Mouse (Mus musculus): ENCODE results near the gene Iqgap1. TPM values are rescaled to one million over a fixed set of nuclear protein-coding genes. Genes with fewer than 3 reads are reported as not detected.

The Iqgap1 gene
- polyA plus RNA-seq, 1 experiment from 2014 or later = 58.0 TPM

DNA sequence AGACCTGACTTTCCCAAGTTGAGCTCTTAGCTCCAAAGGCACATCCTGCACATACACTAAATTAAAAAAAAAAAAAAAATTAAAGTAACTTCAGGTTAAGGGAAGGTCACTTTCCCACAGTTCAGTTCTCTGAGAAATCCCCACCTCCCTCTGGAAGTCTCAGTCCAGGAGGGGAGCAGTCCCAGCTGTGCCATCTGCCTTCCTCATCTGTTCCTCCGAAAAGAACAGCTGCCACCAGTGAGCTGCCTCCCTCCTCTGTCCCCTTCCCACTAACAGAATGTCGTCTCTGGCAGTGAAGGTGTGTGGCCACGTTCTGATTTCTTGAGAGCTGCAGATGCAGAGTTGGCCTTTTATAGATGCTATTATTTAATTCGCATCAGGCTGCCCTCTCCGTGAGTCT is 127.9 kb downstream of the Iqgap1 start:
- TF ChIP-seq EP300 (optimal IDR thresholded peaks at IDR 0.05) (no peak), CTCF (IDR thresholded peaks at IDR 0.05; ENCODE audit: low read depth) (no peak)
- Histone ChIP-seq H3K27me3 (ENCODE audit: control insufficient read depth, insufficient read depth, low read length) (no peaks in the 10 kb centered on the region), H3K4me1 (replicated peaks; ENCODE audit: control insufficient read depth, insufficient read depth) (no peaks in the 10 kb centered on the region), H3K27ac (replicated peaks) (no peak overlapping the region), H3K4me3 (ENCODE audit: low read depth, low read length) (no peak overlapping the region), H3K4me2 (replicated peaks; ENCODE audit: low read depth) (no peak overlapping the region), H3K36me3 (ENCODE audit: control insufficient read depth, insufficient read depth, low read length) (no peaks in the 10 kb centered on the region), H3K9ac (ENCODE audit: low read length) (no peak overlapping the region), H3K9me3 (ENCODE audit: control insufficient read depth, low read length) (no peaks in the 10 kb centered on the region)
- WGBS = 66% methylated on average over 5 of the region's 5 CpGs
- no peak for ATAC-seq (ENCODE audit: low FRiP score, low TSS enrichment)
- no peak for DNase-seq (ENCODE audit: low spot score)

DNA sequence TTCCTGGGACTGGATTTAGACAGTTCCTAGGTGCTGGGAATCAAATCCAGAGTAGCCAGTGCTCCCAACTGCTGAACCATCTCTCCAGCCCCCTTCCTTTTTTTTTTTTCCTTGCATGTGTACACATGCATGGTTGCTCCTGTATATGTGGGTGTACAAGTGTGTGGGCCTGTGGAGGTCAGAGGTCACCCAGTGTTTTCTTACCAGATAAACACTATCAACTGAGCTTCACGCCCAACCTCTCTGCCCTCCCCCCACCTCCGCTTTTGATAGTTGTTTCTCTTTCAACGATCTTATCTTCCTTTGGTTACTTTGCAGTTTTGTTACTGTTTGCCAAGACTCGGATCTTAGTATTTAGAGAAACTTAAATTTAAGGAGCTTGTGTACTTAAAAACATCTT is 128.9 kb downstream of the Iqgap1 start:
- H3K27ac ChIP-seq (replicated peaks) = no peak overlapping the region
- no peak overlapping the region for H3K9ac ChIP-seq (ENCODE audit: low read length)
- H3K4me3 ChIP-seq (ENCODE audit: low read depth, low read length) = no peak overlapping the region
- no peaks in the 10 kb centered on the region for H3K9me3 ChIP-seq (ENCODE audit: control insufficient read depth, low read length)
- H3K4me1 ChIP-seq (replicated peaks; ENCODE audit: control insufficient read depth, insufficient read depth) = no peaks in the 10 kb centered on the region
- ATAC-seq (ENCODE audit: low FRiP score, low TSS enrichment) (no peak), DNase-seq (ENCODE audit: low spot score) (peak; percentile 27)
- no peaks in the 10 kb centered on the region for H3K36me3 ChIP-seq (ENCODE audit: control insufficient read depth, insufficient read depth, low read length)
- H3K27me3 ChIP-seq (ENCODE audit: control insufficient read depth, insufficient read depth, low read length) = no peaks in the 10 kb centered on the region
- 36% methylated on average over 4 of the region's 4 CpGs for WGBS
- H3K4me2 ChIP-seq (replicated peaks; ENCODE audit: low read depth) = no peak overlapping the region
- TF ChIP-seq CTCF (IDR thresholded peaks at IDR 0.05; ENCODE audit: low read depth) (no peak), EP300 (optimal IDR thresholded peaks at IDR 0.05) (no peak)

DNA sequence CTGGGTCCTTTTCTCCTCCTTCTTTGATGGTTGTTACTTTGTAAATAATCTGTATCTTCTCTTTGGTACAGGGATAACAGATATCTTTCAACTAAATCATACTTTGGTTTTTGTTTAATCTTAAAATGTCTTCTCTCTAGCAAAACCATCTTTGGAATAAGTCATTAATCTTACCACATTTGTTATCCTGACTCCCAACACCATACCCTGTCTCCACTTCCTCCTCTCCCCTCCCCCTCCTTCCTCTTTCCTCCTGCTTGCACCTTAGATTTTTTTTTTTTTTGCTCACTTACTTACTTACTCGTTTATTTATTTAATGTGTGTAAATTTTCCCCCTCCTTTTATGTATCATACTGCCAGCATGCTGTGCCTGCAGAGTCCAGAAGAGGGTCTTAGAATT is 129.4 kb downstream of the Iqgap1 start:
- DNase-seq (ENCODE audit: low spot score) (no peak), ATAC-seq (ENCODE audit: low FRiP score, low TSS enrichment) (no peak)
- Histone ChIP-seq H3K27ac (replicated peaks) (no peak overlapping the region), H3K4me1 (replicated peaks; ENCODE audit: control insufficient read depth, insufficient read depth) (no peaks in the 10 kb centered on the region), H3K27me3 (ENCODE audit: control insufficient read depth, insufficient read depth, low read length) (no peaks in the 10 kb centered on the region), H3K4me2 (replicated peaks; ENCODE audit: low read depth) (no peak overlapping the region), H3K36me3 (ENCODE audit: control insufficient read depth, insufficient read depth, low read length) (no peaks in the 10 kb centered on the region), H3K9ac (ENCODE audit: low read length) (no peak overlapping the region), H3K9me3 (ENCODE audit: control insufficient read depth, low read length) (no peaks in the 10 kb centered on the region), H3K4me3 (ENCODE audit: low read depth, low read length) (no peak overlapping the region)
- WGBS = 40% methylated on average over 1 of the region's 1 CpGs
- TF ChIP-seq EP300 (optimal IDR thresholded peaks at IDR 0.05) = no peak

DNA sequence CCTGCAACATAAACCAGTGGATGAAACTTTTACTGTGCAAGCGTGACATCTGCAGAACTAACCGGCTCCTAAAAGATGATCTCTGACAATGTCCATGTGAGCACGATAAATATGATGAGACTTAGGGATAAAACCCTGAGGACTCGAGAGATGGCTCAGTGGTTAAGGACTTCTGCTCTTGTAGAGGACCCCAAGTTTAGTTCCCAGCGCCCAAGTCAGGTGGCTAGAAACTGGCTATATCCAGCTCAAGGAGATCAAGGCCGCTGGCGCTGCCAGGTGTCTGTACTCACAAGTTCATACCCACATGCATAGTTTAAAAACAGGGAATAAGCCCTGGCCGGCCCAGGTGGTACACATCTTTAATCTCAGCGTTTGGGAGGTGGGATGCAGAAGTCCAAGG is 133.3 kb downstream of the Iqgap1 start:
- Histone ChIP-seq H3K27ac (replicated peaks) (no peak overlapping the region), H3K36me3 (ENCODE audit: control insufficient read depth, insufficient read depth, low read length) (no peaks in the 10 kb centered on the region), H3K4me3 (ENCODE audit: low read depth, low read length) (no peak overlapping the region), H3K4me1 (replicated peaks; ENCODE audit: control insufficient read depth, insufficient read depth) (no peaks in the 10 kb centered on the region), H3K4me2 (replicated peaks; ENCODE audit: low read depth) (no peak overlapping the region), H3K9ac (ENCODE audit: low read length) (no peak overlapping the region), H3K9me3 (ENCODE audit: control insufficient read depth, low read length) (no peaks in the 10 kb centered on the region), H3K27me3 (ENCODE audit: control insufficient read depth, insufficient read depth, low read length) (no peaks in the 10 kb centered on the region)
- no peak for TF ChIP-seq EP300 (optimal IDR thresholded peaks at IDR 0.05)
- no peak for TF ChIP-seq CTCF (IDR thresholded peaks at IDR 0.05; ENCODE audit: low read depth)
- ATAC-seq (ENCODE audit: low FRiP score, low TSS enrichment) (no peak), DNase-seq (ENCODE audit: low spot score) (no peak)
- WGBS = 88% methylated on average over 9 of the region's 9 CpGs

DNA sequence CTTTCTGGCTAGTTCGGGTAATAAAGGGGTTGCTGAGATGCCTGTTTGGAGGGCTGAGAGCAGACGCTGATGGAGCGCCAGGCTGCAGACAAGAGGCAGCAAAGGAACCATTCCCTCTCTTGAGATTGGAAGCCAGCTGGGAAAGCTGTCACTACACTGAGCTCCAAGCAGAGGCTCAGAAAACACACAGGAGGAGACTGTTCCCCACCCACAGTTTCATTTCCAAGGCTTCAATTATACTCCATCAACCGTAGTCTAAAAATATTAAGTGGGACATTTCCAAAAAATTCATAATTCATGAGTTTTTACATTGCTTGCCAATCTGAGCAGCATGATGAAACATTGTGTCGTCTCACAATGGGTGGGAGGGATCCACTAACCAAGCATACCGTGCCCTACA is 134.6 kb downstream of the Iqgap1 start:
- no peak overlapping the region for H3K4me3 ChIP-seq (ENCODE audit: low read depth, low read length)
- H3K9me3 ChIP-seq (ENCODE audit: control insufficient read depth, low read length) = no peaks in the 10 kb centered on the region
- no peaks in the 10 kb centered on the region for H3K4me1 ChIP-seq (replicated peaks; ENCODE audit: control insufficient read depth, insufficient read depth)
- no peak for ATAC-seq (ENCODE audit: low FRiP score, low TSS enrichment)
- no peak for TF ChIP-seq CTCF (IDR thresholded peaks at IDR 0.05; ENCODE audit: low read depth)
- no peak for TF ChIP-seq EP300 (optimal IDR thresholded peaks at IDR 0.05)
- 67% methylated on average over 6 of the region's 6 CpGs for WGBS
- no peak overlapping the region for H3K27ac ChIP-seq (replicated peaks)
- no peak overlapping the region for H3K9ac ChIP-seq (ENCODE audit: low read length)
- H3K36me3 ChIP-seq (ENCODE audit: control insufficient read depth, insufficient read depth, low read length) = no peaks in the 10 kb centered on the region
- no peak overlapping the region for H3K4me2 ChIP-seq (replicated peaks; ENCODE audit: low read depth)
- no peak for DNase-seq (ENCODE audit: low spot score)
- no peaks in the 10 kb centered on the region for H3K27me3 ChIP-seq (ENCODE audit: control insufficient read depth, insufficient read depth, low read length)

DNA sequence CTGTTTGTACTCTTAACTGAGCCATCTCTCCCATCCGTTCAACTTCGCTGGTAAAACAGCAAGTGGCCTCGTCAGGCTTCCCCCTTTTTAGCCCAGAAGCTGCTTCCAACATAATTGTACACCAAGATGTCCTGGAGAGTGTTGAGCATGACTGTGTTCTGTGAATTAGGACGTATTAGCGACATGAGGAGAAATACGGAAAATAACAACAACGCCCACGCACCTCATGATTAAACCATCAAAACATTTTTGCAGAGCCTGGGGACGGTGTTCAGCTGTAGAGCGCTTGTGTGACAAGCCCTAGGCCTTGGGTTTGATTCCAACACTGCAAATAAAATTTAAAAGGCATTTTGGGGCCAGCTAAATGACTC is 136.6 kb downstream of the Iqgap1 start:
- Histone ChIP-seq H3K9me3 (ENCODE audit: control insufficient read depth, low read length) (no peaks in the 10 kb centered on the region), H3K27ac (replicated peaks) (peak overlapping the region; percentile 96), H3K36me3 (ENCODE audit: control insufficient read depth, insufficient read depth, low read length) (no peaks in the 10 kb centered on the region), H3K4me1 (replicated peaks; ENCODE audit: control insufficient read depth, insufficient read depth) (no peaks in the 10 kb centered on the region), H3K27me3 (ENCODE audit: control insufficient read depth, insufficient read depth, low read length) (no peaks in the 10 kb centered on the region), H3K4me2 (replicated peaks; ENCODE audit: low read depth) (peak overlapping the region; percentile 91), H3K4me3 (ENCODE audit: low read depth, low read length) (peak overlapping the region; percentile 79), H3K9ac (ENCODE audit: low read length) (peak overlapping the region; percentile 94)
- ATAC-seq (ENCODE audit: low FRiP score, low TSS enrichment) (0 out of 2 replicates have a peak, but pooled peaks have one; percentile 13), DNase-seq (ENCODE audit: low spot score) (no peak)
- no peak for TF ChIP-seq CTCF (IDR thresholded peaks at IDR 0.05; ENCODE audit: low read depth)
- TF ChIP-seq EP300 (optimal IDR thresholded peaks at IDR 0.05) = no peak
- 22% methylated on average over 10 of the region's 10 CpGs for WGBS

Measured in stomach, postnatal 0 days (tissue).